Mouse (Mus musculus) bone marrow macrophage, adult 2 months (primary cell): ENCODE measurements at regions not wholly inside any gene's neighbourhood (a gene's known extent, or its start where the extent isn't known, plus 50 kb on each side); places are given as distances from the start of the nearest gene placed in this dataset.

Experiments
- H3K27ac ChIP-seq: 2 replicates; pipeline ENCODE4 v1.5.1; 2012; ENCODE audit warnings: low read depth, low read length; ENCODE audit not compliant: insufficient read depth
- H3K4me1 ChIP-seq: 2 replicates; pipeline ENCODE4 v1.6.1; 2012; ENCODE audit warnings: low read length; ENCODE audit not compliant: control insufficient read depth, insufficient read depth
- H3K4me3 ChIP-seq: 2 replicates; pipeline ENCODE4 v1.5.1; 2012; ENCODE audit warnings: mild to moderate bottlenecking, low read length, moderate library complexity; ENCODE audit not compliant: insufficient read depth
- CTCF ChIP-seq: IDR thresholded peaks from 2 replicates; pipeline ENCODE4 v1.5.1; 2012; ENCODE audit warnings: low read depth, mild to moderate bottlenecking, low read length, moderate library complexity
- POLR2A ChIP-seq: IDR thresholded peaks from 2 replicates; pipeline ENCODE4 v1.6.1; 2012; ENCODE audit warnings: mild to moderate bottlenecking, low read depth, low read length, borderline replicate concordance

GRCm38 (mm10) chr11:18216762-18217161 lies 263.1 kb upstream of the Etaa1 start:
- Histone ChIP-seq H3K27ac (no peak overlapping the region), H3K4me1 (no peaks in the 10 kb centered on the region), H3K4me3 (no peak overlapping the region)
- no peak for TF ChIP-seq POLR2A
- TF ChIP-seq CTCF = no peak

GRCm38 (mm10) chr11:18173028-18173427 lies 219.4 kb upstream of the Etaa1 start:
- H3K4me1 ChIP-seq = no peaks in the 10 kb centered on the region
- TF ChIP-seq POLR2A (no peak), CTCF (no peak)
- no peak overlapping the region for H3K27ac ChIP-seq
- H3K4me3 ChIP-seq = no peak overlapping the region

- no peak for TF ChIP-seq CTCF
Measured at GRCm38 (mm10) chr11:18171207-18171776, 217.6 kb upstream of the Etaa1 start.

GRCm38 (mm10) chr11:18165609-18166347 lies 212.1 kb upstream of the Etaa1 start:
- H3K4me3 ChIP-seq = no peak overlapping the region
- no peaks in the 10 kb centered on the region for H3K4me1 ChIP-seq
- no peak overlapping the region for H3K27ac ChIP-seq
- TF ChIP-seq POLR2A (no peak), CTCF (no peak)

More at GRCm38 (mm10) chr11:18171207-18171776, 217.6 kb upstream of the Etaa1 start:
- Histone ChIP-seq H3K4me1 (no peaks in the 10 kb centered on the region), H3K4me3 (no peak overlapping the region), H3K27ac (no peak overlapping the region)

GRCm38 (mm10) chr11:18164025-18164423 lies 210.3 kb upstream of the Etaa1 start:
- Histone ChIP-seq H3K4me1 (no peaks in the 10 kb centered on the region), H3K4me3 (no peak overlapping the region), H3K27ac (no peak overlapping the region)
- TF ChIP-seq POLR2A (no peak), CTCF (no peak)

- no peaks in the 10 kb centered on the region for H3K4me1 ChIP-seq
- no peak overlapping the region for H3K27ac ChIP-seq
- TF ChIP-seq CTCF = no peak
- no peak for TF ChIP-seq POLR2A
- H3K4me3 ChIP-seq = no peak overlapping the region
Measured at GRCm38 (mm10) chr11:18163156-18164024, 209.7 kb upstream of the Etaa1 start.

- TF ChIP-seq CTCF (no peak), POLR2A (no peak)
- Histone ChIP-seq H3K4me3 (no peak overlapping the region), H3K4me1 (no peaks in the 10 kb centered on the region), H3K27ac (no peak overlapping the region)
Measured at GRCm38 (mm10) chr11:18156506-18156905, 202.8 kb upstream of the Etaa1 start.

GRCm38 (mm10) chr11:18151788-18152563 lies 198.3 kb upstream of the Etaa1 start:
- Histone ChIP-seq H3K27ac (no peak overlapping the region), H3K4me3 (no peak overlapping the region), H3K4me1 (no peaks in the 10 kb centered on the region)
- no peak for TF ChIP-seq POLR2A
- TF ChIP-seq CTCF = no peak

GRCm38 (mm10) chr11:18151369-18151768 lies 197.7 kb upstream of the Etaa1 start:
- no peak overlapping the region for H3K4me3 ChIP-seq
- H3K27ac ChIP-seq = no peak overlapping the region

GRCm38 (mm10) chr11:18127488-18127887 lies 173.8 kb upstream of the Etaa1 start:
- H3K4me3 ChIP-seq = no peak overlapping the region
- no peak for TF ChIP-seq POLR2A
- TF ChIP-seq CTCF = no peak
- H3K27ac ChIP-seq = no peak overlapping the region
- no peaks in the 10 kb centered on the region for H3K4me1 ChIP-seq

More at GRCm38 (mm10) chr11:18151369-18151768, 197.7 kb upstream of the Etaa1 start:
- no peak for TF ChIP-seq POLR2A
- TF ChIP-seq CTCF = no peak
- H3K4me1 ChIP-seq = no peaks in the 10 kb centered on the region
